Mouse (Mus musculus): ENCODE data around the gene 9530003J23Rik.

DNA sequence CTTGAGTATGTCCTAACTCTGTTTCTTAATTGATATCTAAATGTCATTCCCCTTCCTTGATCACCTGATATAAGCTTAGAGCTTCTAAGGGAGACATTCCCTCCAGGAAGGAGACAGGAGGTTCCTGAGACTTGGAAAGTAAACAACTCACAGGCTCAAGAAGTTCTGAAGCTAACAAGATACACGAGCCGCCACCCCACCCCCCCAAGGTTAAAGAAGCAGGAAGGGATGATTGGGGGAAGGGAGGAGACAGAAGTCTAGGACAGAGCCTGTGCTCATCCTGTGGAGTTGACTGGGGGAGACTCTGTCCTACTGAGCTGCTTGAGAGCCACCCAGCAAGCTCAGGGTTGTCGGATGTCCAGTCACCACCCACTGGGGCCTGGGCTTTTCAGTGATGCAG, 12.5 kb downstream of the 9530003J23Rik start:
- TF ChIP-seq CTCF (IDR thresholded peaks at IDR 0.05; ENCODE audit: low read depth) (no peak), EP300 (optimal IDR thresholded peaks at IDR 0.05) (no peak)

Measured in stomach, postnatal 0 days (tissue).